Mouse (Mus musculus) heart, postnatal 0 days (tissue): ENCODE results near the gene Cabp1. TPM values are rescaled to one million over a fixed set of nuclear protein-coding genes. Genes with fewer than 3 reads are reported as not detected.

Experiments used
- ATAC-seq: fragments of 200-750 bp; cut with Nextera tagmentation; 2 replicates; pipeline ENCODE4 v1.8.0; 2017; ENCODE audit warnings: low read depth, moderate number of reproducible peaks, moderate library complexity; ENCODE audit not compliant: insufficient read depth
- DNase-seq: peaks from one replicate; pipeline ENCODE4 v3.0.0-alpha.2; 2016; ENCODE audit warnings: low spot score
- H3K27ac ChIP-seq: fragments of 300-500 bp; sonication (generic); 2 replicates; pipeline ENCODE4 v1.5.1; 2014; ENCODE audit warnings: low read depth, mild to moderate bottlenecking
- H3K27me3 ChIP-seq: fragments of 300-500 bp; sonication (generic); 2 replicates; pipeline ENCODE4 v1.6.1; 2014; ENCODE audit warnings: low read length, mixed read lengths; ENCODE audit not compliant: control insufficient read depth, insufficient read depth
- H3K36me3 ChIP-seq: fragments of 300-500 bp; sonication (generic); replicated peaks from 2 replicates; pipeline ENCODE4 v1.6.1; 2014; ENCODE audit warnings: low read length, mixed read lengths; ENCODE audit not compliant: control insufficient read depth, insufficient read depth
- H3K4me1 ChIP-seq: fragments of 300-500 bp; sonication (generic); 2 replicates; pipeline ENCODE4 v1.6.1; 2014; ENCODE audit warnings: antibody characterized with exemption; ENCODE audit not compliant: control insufficient read depth, insufficient read depth
- H3K4me2 ChIP-seq: fragments of 300-500 bp; sonication (generic); 2 replicates; pipeline ENCODE4 v1.6.1; 2014; ENCODE audit warnings: low read depth, mild to moderate bottlenecking, low read length, moderate library complexity
- H3K4me3 ChIP-seq: fragments of 300-500 bp; sonication (generic); 2 replicates; pipeline ENCODE4 v1.5.1; 2014; ENCODE audit warnings: low read depth, low read length
- H3K9ac ChIP-seq: fragments of 300-500 bp; sonication (generic); replicated peaks from 2 replicates; pipeline ENCODE4 v1.6.1; 2014; ENCODE audit warnings: low read depth, low read length, mixed read lengths
- H3K9me3 ChIP-seq: fragments of 300-500 bp; sonication (generic); replicated peaks from 2 replicates; pipeline ENCODE4 v1.6.1; 2016; ENCODE audit warnings: low read length; ENCODE audit not compliant: control insufficient read depth
- CTCF ChIP-seq: IDR thresholded peaks from 2 replicates; pipeline ENCODE4 v1.5.1; 2016; ENCODE audit warnings: antibody characterized with exemption, control low read depth, low read depth
- EP300 ChIP-seq: IDR thresholded peaks from 2 replicates; pipeline ENCODE4 v1.6.1; 2016; ENCODE audit warnings: antibody characterized with exemption, low read depth
- WGBS: fragments of 180-500 bp; shearing (Covaris S2); extraction: QIAGEN DNeasy Blood & Tissue Kit; methylation state at CpG from one replicate; pipeline ENCODE4 v1.1.7; 2014; 5-methylcytosine and 5-hydroxymethylcytosine counted together
- polyA plus RNA-seq: library from polyadenylated mRNA; unstranded; fragments of >200 nt; fragmentation: Nextera tagmentation; extraction: Ambion mirVana; gene quantifications from 2 replicates; pipeline ENCODE4 v1.2.1, GENCODE M21; 2015
- total RNA-seq: library from RNA; depleted of rRNA; stranded (reverse); fragments of >200 nt; gene quantifications from 2 replicates; pipeline ENCODE4 v1.2.3, GENCODE M21; 2014; ENCODE audit warnings: low replicate concordance

Cabp1 gene
- total and polyA plus RNA-seq, 2 experiments from 2014 or later = 0.96 to 4.1 TPM

DNA sequence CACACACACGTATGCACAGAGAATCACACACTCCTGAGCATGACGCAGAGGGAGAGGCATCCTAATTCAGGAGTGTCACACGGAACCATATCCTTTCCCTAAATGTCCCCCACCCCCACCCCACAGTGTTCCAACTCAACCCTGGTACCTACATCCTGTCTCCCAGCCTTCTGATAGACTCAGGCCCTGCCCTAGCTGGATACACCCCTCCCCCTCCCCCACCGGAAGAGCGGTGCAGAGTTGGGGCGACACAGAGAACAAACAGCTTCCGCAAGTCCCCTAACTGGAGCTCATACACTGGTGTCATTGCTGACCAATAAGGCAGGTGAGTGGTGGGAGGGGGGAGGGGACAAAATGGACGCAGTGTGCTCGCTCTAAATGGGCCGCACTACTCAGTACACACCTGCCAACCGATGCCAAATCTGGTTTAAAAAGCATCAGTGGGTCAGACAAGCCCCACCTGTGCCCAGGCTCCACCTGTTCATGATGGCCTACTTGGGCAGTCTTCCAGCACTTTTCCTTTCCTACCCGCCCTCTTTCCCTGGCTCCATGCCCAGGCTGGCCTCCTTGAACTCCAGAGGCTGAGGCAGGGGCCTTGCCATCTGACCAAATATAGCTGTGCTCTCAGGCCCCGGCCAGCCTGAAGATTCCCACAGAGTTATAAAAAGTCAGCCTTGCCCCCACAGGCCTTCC is 12.8 kb downstream of the Cabp1 start:
- 59% methylated on average over 13 of the region's 13 CpGs for WGBS
- Histone ChIP-seq H3K4me3 (no peak overlapping the region), H3K4me1 (peaks cover 11% of the 10 kb centered on the region), H3K27ac (no peak overlapping the region), H3K9ac (no peak overlapping the region), H3K27me3 (no peaks in the 10 kb centered on the region), H3K4me2 (no peak overlapping the region), H3K9me3 (no peaks in the 10 kb centered on the region), H3K36me3 (no peaks in the 10 kb centered on the region)
- 0 out of 2 replicates have a peak, but pooled peaks have one; percentile 47 for ATAC-seq
- TF ChIP-seq CTCF (no peak), EP300 (no peak)
- DNase-seq = no peak

DNA sequence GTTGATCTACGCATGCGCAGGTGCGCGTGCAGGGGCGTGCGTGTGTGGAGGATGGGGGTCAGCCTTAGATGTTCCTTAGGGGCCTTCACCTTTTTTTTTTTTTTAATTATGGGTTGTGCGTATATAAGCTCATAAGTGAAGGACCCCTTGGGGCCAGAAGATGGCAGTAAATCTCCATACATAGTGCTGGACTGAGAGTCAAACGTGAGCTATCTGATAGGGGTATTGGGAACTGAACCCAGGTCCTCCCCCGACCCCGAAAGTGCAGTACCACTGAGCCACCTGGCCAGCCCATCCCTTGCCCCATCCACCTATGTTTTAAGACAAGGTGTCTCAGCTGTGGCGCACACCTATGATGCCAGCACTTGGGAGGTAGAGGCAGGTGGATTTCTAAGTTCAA is 14.6 kb downstream of the Cabp1 start:
- no peak overlapping the region for H3K4me2 ChIP-seq
- WGBS = 92% methylated on average over 11 of the region's 11 CpGs

DNA sequence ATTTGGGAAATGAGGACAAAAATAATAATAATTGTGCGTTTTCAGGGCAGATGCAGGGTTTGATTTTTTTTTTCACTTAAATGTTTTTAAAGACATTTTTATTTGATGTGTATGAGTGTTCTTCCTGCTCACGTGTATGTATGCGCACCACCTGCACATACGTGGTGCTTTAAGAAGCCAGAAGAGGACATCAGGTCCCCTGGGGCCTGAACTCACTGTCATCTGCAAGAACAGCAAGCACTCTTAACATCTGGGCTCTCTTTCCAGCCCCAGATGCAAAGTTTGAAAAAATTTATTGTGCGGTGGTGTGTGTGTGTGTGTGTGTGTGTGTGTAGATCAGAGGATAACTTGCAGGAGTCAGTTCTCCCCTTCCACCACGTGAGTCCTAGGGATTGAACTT is 16.3 kb downstream of the Cabp1 start:
- Histone ChIP-seq H3K4me1 (peaks cover 11% of the 10 kb centered on the region), H3K4me2 (no peak overlapping the region), H3K27ac (no peak overlapping the region), H3K36me3 (no peaks in the 10 kb centered on the region), H3K4me3 (no peak overlapping the region), H3K9me3 (no peaks in the 10 kb centered on the region), H3K27me3 (no peaks in the 10 kb centered on the region), H3K9ac (no peak overlapping the region)
- no peak for ATAC-seq
- TF ChIP-seq EP300 (no peak), CTCF (no peak)
- no peak for DNase-seq
- WGBS = 81% methylated on average over 6 of the region's 6 CpGs

More for the DNA sequence above, 14.6 kb downstream of the Cabp1 start:
- Histone ChIP-seq H3K27ac (no peak overlapping the region), H3K27me3 (no peaks in the 10 kb centered on the region), H3K9ac (no peak overlapping the region), H3K36me3 (no peaks in the 10 kb centered on the region), H3K4me1 (peaks cover 11% of the 10 kb centered on the region), H3K9me3 (no peaks in the 10 kb centered on the region), H3K4me3 (no peak overlapping the region)
- ATAC-seq (no peak), DNase-seq (no peak)
- TF ChIP-seq CTCF (no peak), EP300 (no peak)

DNA sequence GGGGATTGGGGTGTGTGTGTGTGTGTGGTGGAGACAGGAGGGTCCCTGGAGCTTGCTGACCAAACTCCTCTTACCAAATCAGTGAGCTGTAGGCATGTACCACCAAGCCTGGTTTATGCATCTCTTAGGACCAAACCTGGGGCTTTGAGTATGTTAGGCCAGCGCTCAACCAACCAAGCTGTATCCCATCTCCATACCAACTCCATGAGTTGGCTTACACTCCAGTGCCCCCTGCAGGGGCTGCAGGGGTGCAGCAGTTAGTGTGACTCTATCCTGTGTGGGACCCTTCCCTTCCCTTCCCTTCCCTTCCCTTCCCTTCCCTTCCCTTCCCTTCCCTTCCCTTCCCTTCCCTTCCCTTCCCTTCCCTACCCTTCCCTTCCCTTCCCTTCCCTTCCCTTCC is 19.6 kb downstream of the Cabp1 start:
- H3K27ac ChIP-seq = no peak overlapping the region
- no peak overlapping the region for H3K4me2 ChIP-seq
- 78% methylated on average over 1 of the region's 1 CpGs for WGBS
- H3K27me3 ChIP-seq = no peaks in the 10 kb centered on the region
- no peak for DNase-seq
- TF ChIP-seq CTCF (peak; percentile 28), EP300 (no peak)
- H3K9ac ChIP-seq = no peak overlapping the region
- no peaks in the 10 kb centered on the region for H3K9me3 ChIP-seq
- no peak for ATAC-seq
- H3K4me1 ChIP-seq = no peaks in the 10 kb centered on the region
- no peaks in the 10 kb centered on the region for H3K36me3 ChIP-seq
- no peak overlapping the region for H3K4me3 ChIP-seq

DNA sequence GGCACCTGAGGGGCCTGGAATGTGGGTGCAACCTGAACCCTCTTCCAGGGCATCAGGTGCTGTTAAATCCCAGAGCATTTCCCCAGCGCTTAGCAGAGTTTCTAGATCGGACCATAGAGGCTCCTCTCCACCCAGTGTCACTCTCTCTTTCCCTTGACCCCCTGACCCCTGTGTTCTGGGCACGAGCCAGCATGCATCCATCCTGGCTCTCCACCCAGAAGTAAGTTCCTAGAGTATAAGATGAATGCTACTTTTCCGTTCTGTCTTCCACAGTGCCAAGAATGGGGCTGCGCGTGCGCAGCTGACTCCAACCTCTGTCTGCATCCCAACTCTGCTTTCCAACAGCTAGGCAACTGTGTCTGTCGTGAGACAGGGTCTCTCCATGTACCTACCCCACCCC is 24.0 kb downstream of the Cabp1 start:
- no peak overlapping the region for H3K4me3 ChIP-seq
- no peak overlapping the region for H3K9ac ChIP-seq
- H3K4me1 ChIP-seq = peaks cover 12% of the 10 kb centered on the region; the same call in 1 of the 2 replicates
- TF ChIP-seq CTCF (no peak), EP300 (no peak)
- no peaks in the 10 kb centered on the region for H3K27me3 ChIP-seq
- H3K9me3 ChIP-seq = no peaks in the 10 kb centered on the region
- H3K36me3 ChIP-seq = no peaks in the 10 kb centered on the region
- no peak overlapping the region for H3K4me2 ChIP-seq
- DNase-seq = no peak
- no peak for ATAC-seq
- WGBS = 82% methylated on average over 8 of the region's 8 CpGs
- H3K27ac ChIP-seq = no peak overlapping the region
